Mouse (Mus musculus): ENCODE measurements around the gene Phykpl. TPM values are rescaled to one million over a fixed set of nuclear protein-coding genes. Genes with fewer than 3 reads are reported as not detected.
A peak's percentile ranks its signal among the peaks of the same experiment; 100 is the strongest.
"Not testable (repeated sequence)": the region's sequence is repeated elsewhere in the genome, so short reads cannot be mapped to it uniquely, and the experiment has no call there.

The Phykpl gene
- polyA plus RNA-seq, 1 experiment: 8.1 TPM

DNA sequence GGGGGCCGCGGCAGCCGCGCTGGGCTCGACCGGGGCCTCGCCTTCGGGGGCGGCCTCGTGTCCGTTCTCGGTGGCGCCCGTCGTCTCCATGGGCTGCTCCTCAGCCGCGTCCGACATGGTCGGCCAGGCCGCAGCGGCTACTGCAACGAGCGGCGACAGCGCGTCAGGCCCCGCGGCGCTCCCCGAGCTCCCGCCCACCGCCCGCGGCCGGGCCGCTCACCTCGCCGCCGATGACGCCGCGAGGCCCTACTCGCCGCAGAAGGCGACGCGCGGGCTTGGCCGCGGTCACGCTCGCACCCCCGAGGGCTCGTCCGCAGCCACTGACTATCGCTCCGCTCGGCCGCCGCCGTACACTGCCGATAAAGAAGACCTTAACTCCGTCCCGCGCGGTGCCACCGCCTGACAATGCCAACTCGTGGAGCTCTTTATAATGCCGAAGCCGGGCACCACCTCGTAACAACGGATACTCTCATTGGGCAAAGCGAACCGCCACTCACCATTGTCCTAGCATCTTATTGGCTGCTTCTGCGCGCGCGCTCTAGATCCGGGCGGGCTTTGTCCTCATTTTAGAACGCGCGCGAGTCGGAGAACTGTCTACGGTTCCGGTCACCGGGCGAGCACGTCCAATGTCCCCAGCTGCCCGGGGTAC is 22.0 kb downstream of the Phykpl start, which contains the start of gene Hnrnpab:
TSS of gene Hnrnpab (minus strand) at position 401 of the 649 bp plus-strand sequence.
- H3K27ac ChIP-seq (ENCODE audit: insufficient read depth, low read length): peak within 1 kb of the TSS; percentile 74
- no peaks in the 10 kb centered on the region for H3K4me1 ChIP-seq (ENCODE audit: control insufficient read depth, insufficient read depth, low read length)
- TF ChIP-seq POLR2A (IDR thresholded peaks at IDR 0.05; ENCODE audit: insufficient read depth, low read length) (peak; percentile 99), EP300 (IDR thresholded peaks at IDR 0.05; ENCODE audit: insufficient read depth, low read depth, low read length) (0 out of 2 replicates have a peak, but pooled peaks have one; percentile 35), CTCF (IDR thresholded peaks at IDR 0.05; ENCODE audit: low read depth, low read length) (no peak)
- no peaks in the 10 kb centered on the region for H3K9me3 ChIP-seq (replicated peaks; ENCODE audit: control insufficient read depth, insufficient read depth, low read length, poor library complexity, severe bottlenecking)
- H3K4me3 ChIP-seq (ENCODE audit: low read depth, low read length): peak within 1 kb of the TSS; percentile 80
- H3K27me3 ChIP-seq (ENCODE audit: control insufficient read depth, insufficient read depth, low read length, poor library complexity, severe bottlenecking): no peaks in the 10 kb centered on the region
- peaks cover 42% of the 10 kb centered on the region for H3K36me3 ChIP-seq (ENCODE audit: control insufficient read depth, insufficient read depth, low read length, poor library complexity, severe bottlenecking)
- H3K9ac ChIP-seq (ENCODE audit: low read depth, poor library complexity, severe bottlenecking): peak within 1 kb of the TSS; percentile 92

DNA sequence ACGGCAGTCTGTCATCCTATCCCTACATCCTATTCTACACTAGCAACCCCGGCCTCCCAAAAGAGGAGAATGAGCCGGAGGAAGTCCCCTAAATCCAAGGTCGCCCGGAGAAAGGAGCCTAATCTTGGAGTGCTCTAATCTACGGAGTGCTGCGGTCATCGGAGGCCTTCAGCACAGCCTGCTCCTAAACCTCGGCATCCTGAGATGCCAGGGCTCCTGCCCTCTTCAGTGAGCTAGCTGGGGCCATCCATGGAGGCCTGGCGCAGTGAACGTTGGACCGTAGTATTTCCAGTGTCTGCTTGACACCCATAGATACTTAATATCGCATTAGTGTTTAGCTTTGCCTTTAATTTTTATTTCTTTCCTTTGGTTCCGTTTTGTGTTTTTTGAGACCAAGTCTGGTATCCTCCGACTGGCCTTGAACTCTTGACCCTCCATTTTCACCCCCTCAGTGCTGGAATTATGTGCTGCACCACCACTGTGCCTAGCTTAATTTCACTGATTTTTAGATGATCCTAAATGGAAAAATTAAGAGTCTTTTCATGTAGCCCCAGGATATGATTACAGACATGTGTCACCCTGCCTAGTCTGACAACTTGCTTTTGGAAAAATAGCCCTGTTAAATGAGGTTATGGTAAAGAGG is 22.7 kb downstream of the Phykpl start:
- Histone ChIP-seq H3K27ac (ENCODE audit: insufficient read depth, low read length) (peak overlapping the region; percentile 74), H3K9me3 (replicated peaks; ENCODE audit: control insufficient read depth, insufficient read depth, low read length, poor library complexity, severe bottlenecking) (no peaks in the 10 kb centered on the region), H3K27me3 (ENCODE audit: control insufficient read depth, insufficient read depth, low read length, poor library complexity, severe bottlenecking) (no peaks in the 10 kb centered on the region), H3K36me3 (ENCODE audit: control insufficient read depth, insufficient read depth, low read length, poor library complexity, severe bottlenecking) (peaks cover 35% of the 10 kb centered on the region), H3K9ac (ENCODE audit: low read depth, poor library complexity, severe bottlenecking) (peak overlapping the region; percentile 92), H3K4me3 (ENCODE audit: low read depth, low read length) (peak overlapping the region; percentile 79), H3K4me1 (ENCODE audit: control insufficient read depth, insufficient read depth, low read length) (no peaks in the 10 kb centered on the region)
- TF ChIP-seq EP300 (IDR thresholded peaks at IDR 0.05; ENCODE audit: insufficient read depth, low read depth, low read length) (no peak), POLR2A (IDR thresholded peaks at IDR 0.05; ENCODE audit: insufficient read depth, low read length) (no peak), CTCF (IDR thresholded peaks at IDR 0.05; ENCODE audit: low read depth, low read length) (no peak)

DNA sequence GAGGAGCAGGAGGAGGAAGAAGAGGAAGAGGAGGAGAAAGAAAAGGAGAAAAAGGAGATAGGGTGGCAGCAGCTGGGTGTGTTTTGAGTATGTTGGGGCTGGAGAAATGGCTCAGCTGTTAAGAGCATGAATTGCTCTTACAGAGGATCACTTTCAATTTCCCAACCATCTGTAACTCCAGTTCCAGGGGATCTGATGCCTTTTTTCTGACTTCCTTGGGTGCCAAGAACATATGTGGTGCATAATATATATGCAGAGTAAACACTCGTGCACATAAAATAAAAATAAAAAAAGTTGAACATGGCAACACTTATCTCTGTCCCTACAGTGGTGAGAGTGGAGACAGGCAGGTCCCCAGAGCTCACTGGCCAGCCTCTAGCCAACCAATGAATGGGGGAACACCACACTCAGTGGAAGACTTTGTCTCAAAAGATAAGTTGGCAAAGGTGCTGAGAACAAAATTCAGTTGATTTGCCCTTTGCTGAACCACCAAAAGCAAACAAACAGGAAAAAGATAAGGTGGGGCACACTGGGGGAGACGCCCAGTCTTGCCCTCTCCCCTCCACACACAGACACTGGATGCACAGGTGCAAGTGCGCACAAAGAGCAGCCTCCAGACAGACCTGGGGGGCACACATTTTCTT is 24.8 kb downstream of the Phykpl start:
- TF ChIP-seq CTCF (IDR thresholded peaks at IDR 0.05; ENCODE audit: low read depth, low read length): no peak
- no peak for TF ChIP-seq POLR2A (IDR thresholded peaks at IDR 0.05; ENCODE audit: insufficient read depth, low read length)
- TF ChIP-seq EP300 (IDR thresholded peaks at IDR 0.05; ENCODE audit: insufficient read depth, low read depth, low read length): no peak
- H3K9me3 ChIP-seq (replicated peaks; ENCODE audit: control insufficient read depth, insufficient read depth, low read length, poor library complexity, severe bottlenecking): no peaks in the 10 kb centered on the region
- H3K27me3 ChIP-seq (ENCODE audit: control insufficient read depth, insufficient read depth, low read length, poor library complexity, severe bottlenecking): no peaks in the 10 kb centered on the region
- H3K27ac ChIP-seq (ENCODE audit: insufficient read depth, low read length): no peak overlapping the region
- H3K9ac ChIP-seq (ENCODE audit: low read depth, poor library complexity, severe bottlenecking): no peak overlapping the region
- H3K4me1 ChIP-seq (ENCODE audit: control insufficient read depth, insufficient read depth, low read length): no peaks in the 10 kb centered on the region
- no peak overlapping the region for H3K4me3 ChIP-seq (ENCODE audit: low read depth, low read length)
- H3K36me3 ChIP-seq (ENCODE audit: control insufficient read depth, insufficient read depth, low read length, poor library complexity, severe bottlenecking): peaks cover 13% of the 10 kb centered on the region

DNA sequence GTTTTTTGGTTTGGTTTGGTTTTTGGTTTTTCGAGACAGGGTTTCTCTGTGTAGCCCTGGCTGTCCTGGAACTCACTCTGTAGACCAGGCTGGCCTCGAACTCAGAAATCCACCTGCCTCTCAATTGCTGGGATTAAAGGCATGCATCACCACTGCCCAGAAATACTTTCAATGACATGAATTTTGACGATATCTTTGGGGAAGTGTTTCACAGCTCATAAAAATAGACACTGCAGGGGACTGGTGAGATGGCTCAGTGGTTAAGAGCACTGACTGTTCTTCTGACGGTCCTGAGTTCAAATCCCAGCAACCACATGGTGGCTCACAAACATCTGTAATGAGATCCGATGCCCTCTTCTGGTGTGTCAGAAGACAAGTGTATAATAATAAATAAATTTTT is 25.4 kb downstream of the Phykpl start:
- not testable (repeated sequence) for H3K36me3 ChIP-seq (ENCODE audit: control insufficient read depth, insufficient read depth, low read length, poor library complexity, severe bottlenecking); H3K27me3 ChIP-seq (ENCODE audit: control insufficient read depth, insufficient read depth, low read length, poor library complexity, severe bottlenecking); H3K9me3 ChIP-seq (replicated peaks; ENCODE audit: control insufficient read depth, insufficient read depth, low read length, poor library complexity, severe bottlenecking); H3K4me3 ChIP-seq (ENCODE audit: low read depth, low read length); H3K9ac ChIP-seq (ENCODE audit: low read depth, poor library complexity, severe bottlenecking); H3K4me1 ChIP-seq (ENCODE audit: control insufficient read depth, insufficient read depth, low read length); H3K27ac ChIP-seq (ENCODE audit: insufficient read depth, low read length)

DNA sequence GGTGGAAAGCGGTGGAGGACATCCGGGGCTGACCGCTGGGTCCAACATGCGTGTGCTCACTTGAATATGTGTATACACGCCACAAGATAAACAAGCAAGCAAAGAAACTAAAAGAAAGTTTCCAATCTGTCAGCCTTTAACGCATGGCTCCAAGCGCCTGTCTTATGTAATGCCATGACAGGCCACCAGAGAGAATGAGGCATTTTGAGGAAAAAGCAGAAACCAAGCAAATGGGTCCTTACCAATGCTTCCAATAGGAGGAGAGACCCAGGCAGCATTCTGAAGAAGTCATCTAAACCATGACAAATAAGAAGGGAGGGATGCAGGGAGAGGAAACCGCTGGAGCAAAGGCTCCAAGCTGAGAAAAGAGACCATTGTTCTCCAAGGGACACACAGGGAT is 29.7 kb downstream of the Phykpl start:
- Histone ChIP-seq H3K27ac (ENCODE audit: insufficient read depth, low read length) (no peak overlapping the region; the same call in 1 of the 2 replicates), H3K4me1 (ENCODE audit: control insufficient read depth, insufficient read depth, low read length) (no peaks in the 10 kb centered on the region), H3K36me3 (ENCODE audit: control insufficient read depth, insufficient read depth, low read length, poor library complexity, severe bottlenecking) (no peaks in the 10 kb centered on the region), H3K9ac (ENCODE audit: low read depth, poor library complexity, severe bottlenecking) (peak overlapping the region; percentile 48), H3K4me3 (ENCODE audit: low read depth, low read length) (no peak overlapping the region), H3K9me3 (replicated peaks; ENCODE audit: control insufficient read depth, insufficient read depth, low read length, poor library complexity, severe bottlenecking) (no peaks in the 10 kb centered on the region), H3K27me3 (ENCODE audit: control insufficient read depth, insufficient read depth, low read length, poor library complexity, severe bottlenecking) (no peaks in the 10 kb centered on the region)
- TF ChIP-seq CTCF (IDR thresholded peaks at IDR 0.05; ENCODE audit: low read depth, low read length) (no peak), POLR2A (IDR thresholded peaks at IDR 0.05; ENCODE audit: insufficient read depth, low read length) (no peak), EP300 (IDR thresholded peaks at IDR 0.05; ENCODE audit: insufficient read depth, low read depth, low read length) (no peak)

DNA sequence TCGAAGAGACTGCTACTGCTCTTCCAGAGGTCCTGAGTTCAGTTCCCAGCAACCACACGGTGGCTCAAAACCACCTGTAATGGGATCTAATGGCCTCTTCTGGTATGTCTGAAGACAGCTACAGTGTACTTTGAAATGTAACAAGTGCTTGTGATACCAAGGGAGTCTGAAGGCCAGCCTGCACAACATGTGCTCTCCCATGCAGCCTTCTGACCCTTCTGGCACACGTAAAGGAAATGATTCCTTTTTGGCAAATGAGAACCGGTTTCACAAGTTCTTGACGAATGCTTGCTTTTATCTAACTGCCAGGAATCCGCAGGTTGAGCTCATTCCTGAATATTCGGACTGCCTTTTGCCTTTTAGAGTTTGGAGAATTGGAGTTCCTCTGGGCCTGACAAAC is 30.6 kb downstream of the Phykpl start:
- Histone ChIP-seq H3K27ac (ENCODE audit: insufficient read depth, low read length) (peak overlapping the region; percentile 75), H3K4me3 (ENCODE audit: low read depth, low read length) (peak overlapping the region; percentile 33; the same call in 1 of the 2 replicates), H3K36me3 (ENCODE audit: control insufficient read depth, insufficient read depth, low read length, poor library complexity, severe bottlenecking) (no peaks in the 10 kb centered on the region), H3K4me1 (ENCODE audit: control insufficient read depth, insufficient read depth, low read length) (no peaks in the 10 kb centered on the region), H3K27me3 (ENCODE audit: control insufficient read depth, insufficient read depth, low read length, poor library complexity, severe bottlenecking) (no peaks in the 10 kb centered on the region), H3K9ac (ENCODE audit: low read depth, poor library complexity, severe bottlenecking) (peak overlapping the region; percentile 48), H3K9me3 (replicated peaks; ENCODE audit: control insufficient read depth, insufficient read depth, low read length, poor library complexity, severe bottlenecking) (no peaks in the 10 kb centered on the region)
- TF ChIP-seq EP300 (IDR thresholded peaks at IDR 0.05; ENCODE audit: insufficient read depth, low read depth, low read length) (no peak), POLR2A (IDR thresholded peaks at IDR 0.05; ENCODE audit: insufficient read depth, low read length) (no peak), CTCF (IDR thresholded peaks at IDR 0.05; ENCODE audit: low read depth, low read length) (no peak)
